Mouse (Mus musculus) heart, postnatal 0 days (tissue): ENCODE results near the gene Pdlim5. TPM values are rescaled to one million over a fixed set of nuclear protein-coding genes. Genes with fewer than 3 reads are reported as not detected.
A peak's percentile ranks its signal among the peaks of the same experiment; 100 is the strongest.

Experiments
- ATAC-seq: fragments of 200-750 bp; cut with Nextera tagmentation; 2 replicates; pipeline ENCODE4 v1.8.0; 2017; ENCODE audit warnings: low read depth, moderate number of reproducible peaks, moderate library complexity; ENCODE audit not compliant: insufficient read depth
- DNase-seq: peaks from one replicate; pipeline ENCODE4 v3.0.0-alpha.2; 2016; ENCODE audit warnings: low spot score
- H3K27ac ChIP-seq: fragments of 300-500 bp; sonication (generic); 2 replicates; pipeline ENCODE4 v1.5.1; 2014; ENCODE audit warnings: low read depth, mild to moderate bottlenecking
- H3K27me3 ChIP-seq: fragments of 300-500 bp; sonication (generic); 2 replicates; pipeline ENCODE4 v1.6.1; 2014; ENCODE audit warnings: low read length, mixed read lengths; ENCODE audit not compliant: control insufficient read depth, insufficient read depth
- H3K36me3 ChIP-seq: fragments of 300-500 bp; sonication (generic); replicated peaks from 2 replicates; pipeline ENCODE4 v1.6.1; 2014; ENCODE audit warnings: low read length, mixed read lengths; ENCODE audit not compliant: control insufficient read depth, insufficient read depth
- H3K4me1 ChIP-seq: fragments of 300-500 bp; sonication (generic); 2 replicates; pipeline ENCODE4 v1.6.1; 2014; ENCODE audit warnings: antibody characterized with exemption; ENCODE audit not compliant: control insufficient read depth, insufficient read depth
- H3K4me2 ChIP-seq: fragments of 300-500 bp; sonication (generic); 2 replicates; pipeline ENCODE4 v1.6.1; 2014; ENCODE audit warnings: low read depth, mild to moderate bottlenecking, low read length, moderate library complexity
- H3K4me3 ChIP-seq: fragments of 300-500 bp; sonication (generic); 2 replicates; pipeline ENCODE4 v1.5.1; 2014; ENCODE audit warnings: low read depth, low read length
- H3K9ac ChIP-seq: fragments of 300-500 bp; sonication (generic); replicated peaks from 2 replicates; pipeline ENCODE4 v1.6.1; 2014; ENCODE audit warnings: low read depth, low read length, mixed read lengths
- H3K9me3 ChIP-seq: fragments of 300-500 bp; sonication (generic); replicated peaks from 2 replicates; pipeline ENCODE4 v1.6.1; 2016; ENCODE audit warnings: low read length; ENCODE audit not compliant: control insufficient read depth
- CTCF ChIP-seq: IDR thresholded peaks from 2 replicates; pipeline ENCODE4 v1.5.1; 2016; ENCODE audit warnings: antibody characterized with exemption, control low read depth, low read depth
- EP300 ChIP-seq: IDR thresholded peaks from 2 replicates; pipeline ENCODE4 v1.6.1; 2016; ENCODE audit warnings: antibody characterized with exemption, low read depth
- WGBS: fragments of 180-500 bp; shearing (Covaris S2); extraction: QIAGEN DNeasy Blood & Tissue Kit; methylation state at CpG from one replicate; pipeline ENCODE4 v1.1.7; 2014; 5-methylcytosine and 5-hydroxymethylcytosine counted together
- polyA plus RNA-seq: library from polyadenylated mRNA; unstranded; fragments of >200 nt; fragmentation: Nextera tagmentation; extraction: Ambion mirVana; gene quantifications from 2 replicates; pipeline ENCODE4 v1.2.1, GENCODE M21; 2015
- total RNA-seq: library from RNA; depleted of rRNA; stranded (reverse); fragments of >200 nt; gene quantifications from 2 replicates; pipeline ENCODE4 v1.2.3, GENCODE M21; 2014; ENCODE audit warnings: low replicate concordance

Gene Pdlim5
- total and polyA plus RNA-seq, 2 experiments from 2014 or later: 367 to 512 TPM

DNA sequence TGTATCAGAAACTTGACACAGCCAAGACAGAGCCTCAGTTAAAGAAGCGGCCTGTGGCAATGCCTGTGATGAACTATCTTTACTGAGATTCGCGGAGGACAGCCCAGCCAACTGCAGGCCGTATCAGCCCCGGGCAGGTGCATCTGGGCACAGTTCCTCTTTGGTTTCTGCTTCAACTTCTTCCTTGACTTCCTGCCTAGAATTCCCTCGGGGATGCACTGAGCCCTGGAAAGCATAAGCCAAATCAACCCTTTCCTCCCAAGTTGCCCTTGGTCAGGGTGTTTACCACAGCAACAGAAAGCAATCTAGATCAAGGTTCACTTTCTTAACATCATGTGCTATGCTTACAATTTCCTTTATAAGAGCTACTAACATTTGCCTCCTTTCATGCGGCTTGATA, 101.9 kb downstream of the Pdlim5 start:
- ATAC-seq: no peak
- 60% methylated on average over 7 of the region's 7 CpGs for WGBS
- Histone ChIP-seq H3K4me3 (no peak overlapping the region), H3K36me3 (peaks cover 8% of the 10 kb centered on the region), H3K9me3 (no peaks in the 10 kb centered on the region), H3K4me2 (no peak overlapping the region), H3K4me1 (no peaks in the 10 kb centered on the region), H3K9ac (no peak overlapping the region), H3K27me3 (no peaks in the 10 kb centered on the region), H3K27ac (no peak overlapping the region)
- no peak for DNase-seq
- TF ChIP-seq EP300 (no peak), CTCF (no peak)

DNA sequence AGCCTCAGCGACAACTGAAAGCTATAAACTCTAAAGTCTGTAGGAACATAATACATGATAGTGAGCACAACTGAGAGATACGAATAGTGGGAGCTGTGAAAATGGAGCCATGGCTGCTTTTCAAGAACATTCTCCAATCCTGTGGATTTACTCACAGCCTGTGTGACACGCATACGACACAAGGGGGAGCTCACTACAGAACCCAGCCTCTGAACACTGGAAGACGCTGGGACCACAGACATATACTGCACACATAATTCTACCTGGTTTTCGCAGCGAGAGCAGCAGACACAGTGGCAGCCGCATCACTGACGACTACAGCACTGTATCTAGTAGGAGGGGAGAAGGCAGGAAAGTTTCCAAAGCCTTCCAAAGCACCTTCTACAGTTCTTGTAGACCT, 112.8 kb downstream of the Pdlim5 start:
- 38% methylated on average over 9 of the region's 9 CpGs for WGBS
- H3K4me2 ChIP-seq: peak overlapping the region; percentile 26; the same call in 1 of the 2 replicates
- TF ChIP-seq CTCF (peak; percentile 72), EP300 (no peak)
- peaks cover 11% of the 10 kb centered on the region for H3K36me3 ChIP-seq
- DNase-seq: peak; percentile 84
- no peaks in the 10 kb centered on the region for H3K9me3 ChIP-seq
- H3K27ac ChIP-seq: no peak overlapping the region
- peaks cover 20% of the 10 kb centered on the region for H3K4me1 ChIP-seq
- no peak overlapping the region for H3K9ac ChIP-seq
- H3K27me3 ChIP-seq: no peaks in the 10 kb centered on the region
- H3K4me3 ChIP-seq: no peak overlapping the region
- peak; percentile 80 for ATAC-seq

DNA sequence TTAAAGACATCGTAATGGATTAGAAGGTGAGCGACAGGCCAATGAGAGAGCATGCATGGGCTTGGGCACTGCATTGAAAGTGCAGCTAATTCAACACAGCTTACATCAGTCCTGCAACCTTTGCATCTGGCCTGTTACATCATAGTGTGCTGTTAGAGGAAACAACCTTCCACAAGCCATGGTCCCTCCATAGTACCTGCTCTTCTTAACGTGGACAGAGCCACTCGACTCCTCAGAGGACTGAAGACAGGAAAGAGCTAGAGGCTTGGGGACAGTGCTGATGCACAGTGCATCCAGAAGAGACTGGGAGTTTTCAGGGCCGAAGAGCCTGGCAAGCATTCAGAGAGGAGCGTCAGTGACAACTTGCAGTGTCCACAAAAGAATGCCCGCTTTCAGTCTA, 113.8 kb downstream of the Pdlim5 start:
- no peaks in the 10 kb centered on the region for H3K27me3 ChIP-seq
- ATAC-seq: no peak
- H3K4me3 ChIP-seq: no peak overlapping the region
- no peak overlapping the region for H3K27ac ChIP-seq
- WGBS: 64% methylated on average over 7 of the region's 7 CpGs
- no peak for DNase-seq
- H3K4me2 ChIP-seq: no peak overlapping the region
- peaks cover 20% of the 10 kb centered on the region for H3K4me1 ChIP-seq
- peaks cover 21% of the 10 kb centered on the region for H3K36me3 ChIP-seq
- no peak overlapping the region for H3K9ac ChIP-seq
- no peaks in the 10 kb centered on the region for H3K9me3 ChIP-seq
- TF ChIP-seq CTCF (no peak), EP300 (no peak)

DNA sequence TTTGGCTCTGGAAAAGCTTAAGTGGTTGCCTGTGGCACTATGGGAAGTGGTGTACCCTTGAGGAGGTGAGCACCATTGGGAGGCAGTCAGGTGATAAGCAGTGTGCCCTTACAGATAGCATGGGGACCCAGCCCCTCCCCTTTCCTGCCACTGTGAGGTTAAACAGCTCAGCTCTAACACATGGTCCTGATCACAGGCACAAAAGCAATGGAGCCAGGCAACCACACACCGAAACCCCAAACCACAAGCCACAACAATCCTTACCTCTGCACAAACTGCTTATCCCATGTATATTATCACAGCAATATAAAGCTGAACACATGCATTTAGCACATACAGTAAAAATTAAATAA, 114.4 kb downstream of the Pdlim5 start:
- peak; percentile 79 for ATAC-seq
- DNase-seq: peak; percentile 51
- Histone ChIP-seq H3K9ac (no peak overlapping the region), H3K9me3 (no peaks in the 10 kb centered on the region), H3K4me3 (no peak overlapping the region), H3K36me3 (peaks cover 25% of the 10 kb centered on the region), H3K4me1 (peaks cover 20% of the 10 kb centered on the region), H3K27me3 (no peaks in the 10 kb centered on the region), H3K4me2 (no peak overlapping the region; the same call in 1 of the 2 replicates), H3K27ac (0 out of 2 replicates have a peak overlapping the region, but pooled peaks have one; percentile 41)
- WGBS: 24% methylated on average over 1 of the region's 1 CpGs
- TF ChIP-seq EP300: no peak
- TF ChIP-seq CTCF: no peak

DNA sequence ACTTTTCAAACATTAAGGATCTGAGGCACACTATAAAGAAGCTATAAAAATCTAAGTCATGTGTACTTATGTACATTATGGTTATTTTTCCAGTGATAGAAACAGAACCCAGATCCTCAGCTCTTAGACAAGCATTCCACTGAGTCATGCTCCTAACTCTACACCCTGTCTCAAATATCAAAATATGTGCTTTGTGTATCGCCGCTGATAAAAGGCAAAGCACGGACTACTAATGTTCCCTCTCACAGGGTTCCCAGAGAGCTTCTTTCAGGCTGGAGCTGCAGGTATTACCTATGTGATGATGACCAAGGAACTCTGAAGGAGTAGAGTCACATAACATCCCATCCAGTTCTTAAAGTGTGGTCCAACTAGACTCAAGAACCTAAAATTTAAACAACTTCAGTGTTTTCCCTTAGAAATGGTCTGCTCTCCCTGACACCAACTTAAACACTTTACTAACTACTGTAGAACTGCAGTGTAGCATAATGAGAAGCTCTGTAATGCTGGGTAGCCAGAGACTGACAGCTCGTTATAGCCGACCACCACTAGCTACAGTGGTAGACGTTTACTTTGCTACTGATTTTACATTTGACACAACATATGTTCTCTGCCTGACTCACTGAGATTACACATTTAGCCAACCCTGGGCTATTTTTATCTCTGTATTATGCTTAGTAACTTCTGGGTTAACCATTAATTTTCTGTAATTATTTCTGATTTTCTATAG, 115.0 kb downstream of the Pdlim5 start:
- no peak overlapping the region for H3K9ac ChIP-seq
- no peak for DNase-seq
- H3K4me1 ChIP-seq: peaks cover 20% of the 10 kb centered on the region
- no peaks in the 10 kb centered on the region for H3K27me3 ChIP-seq
- H3K9me3 ChIP-seq: no peaks in the 10 kb centered on the region
- H3K4me3 ChIP-seq: no peak overlapping the region
- WGBS: 25% methylated on average over 6 of the region's 6 CpGs
- H3K36me3 ChIP-seq: peaks cover 31% of the 10 kb centered on the region
- ATAC-seq: peak; percentile 20; the same call in 1 of the 2 replicates
- H3K4me2 ChIP-seq: no peak overlapping the region; the same call in 1 of the 2 replicates
- H3K27ac ChIP-seq: peak overlapping the region; percentile 41; the same call in 1 of the 2 replicates
- no peak for TF ChIP-seq EP300

DNA sequence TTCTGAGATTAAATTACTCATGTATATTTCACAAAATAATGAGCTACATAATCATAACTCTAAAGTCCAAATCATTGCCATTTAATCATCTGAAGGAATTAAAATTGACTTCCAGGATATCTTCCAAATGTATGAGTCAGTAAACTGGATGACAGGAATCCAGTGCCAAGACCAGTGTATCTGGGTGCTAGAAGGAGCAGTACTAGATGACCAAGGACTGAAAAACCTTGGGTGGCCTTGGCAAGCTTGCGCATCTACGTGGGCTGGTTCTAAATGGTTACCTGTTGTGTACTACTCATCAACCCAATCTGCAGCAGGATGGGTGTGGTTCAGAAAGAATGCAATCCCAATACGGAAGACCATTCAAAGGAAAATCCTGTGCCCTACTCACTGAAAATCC, 116.5 kb downstream of the Pdlim5 start:
- H3K27ac ChIP-seq: no peak overlapping the region
- no peaks in the 10 kb centered on the region for H3K9me3 ChIP-seq
- DNase-seq (no peak), ATAC-seq (no peak)
- no peaks in the 10 kb centered on the region for H3K27me3 ChIP-seq
- peaks cover 35% of the 10 kb centered on the region for H3K36me3 ChIP-seq
- H3K9ac ChIP-seq: no peak overlapping the region
- peaks cover 20% of the 10 kb centered on the region for H3K4me1 ChIP-seq
- TF ChIP-seq CTCF (no peak), EP300 (no peak)
- H3K4me3 ChIP-seq: no peak overlapping the region
- no peak overlapping the region for H3K4me2 ChIP-seq
- 84% methylated on average over 3 of the region's 3 CpGs for WGBS
